In the genomic region with DNA sequence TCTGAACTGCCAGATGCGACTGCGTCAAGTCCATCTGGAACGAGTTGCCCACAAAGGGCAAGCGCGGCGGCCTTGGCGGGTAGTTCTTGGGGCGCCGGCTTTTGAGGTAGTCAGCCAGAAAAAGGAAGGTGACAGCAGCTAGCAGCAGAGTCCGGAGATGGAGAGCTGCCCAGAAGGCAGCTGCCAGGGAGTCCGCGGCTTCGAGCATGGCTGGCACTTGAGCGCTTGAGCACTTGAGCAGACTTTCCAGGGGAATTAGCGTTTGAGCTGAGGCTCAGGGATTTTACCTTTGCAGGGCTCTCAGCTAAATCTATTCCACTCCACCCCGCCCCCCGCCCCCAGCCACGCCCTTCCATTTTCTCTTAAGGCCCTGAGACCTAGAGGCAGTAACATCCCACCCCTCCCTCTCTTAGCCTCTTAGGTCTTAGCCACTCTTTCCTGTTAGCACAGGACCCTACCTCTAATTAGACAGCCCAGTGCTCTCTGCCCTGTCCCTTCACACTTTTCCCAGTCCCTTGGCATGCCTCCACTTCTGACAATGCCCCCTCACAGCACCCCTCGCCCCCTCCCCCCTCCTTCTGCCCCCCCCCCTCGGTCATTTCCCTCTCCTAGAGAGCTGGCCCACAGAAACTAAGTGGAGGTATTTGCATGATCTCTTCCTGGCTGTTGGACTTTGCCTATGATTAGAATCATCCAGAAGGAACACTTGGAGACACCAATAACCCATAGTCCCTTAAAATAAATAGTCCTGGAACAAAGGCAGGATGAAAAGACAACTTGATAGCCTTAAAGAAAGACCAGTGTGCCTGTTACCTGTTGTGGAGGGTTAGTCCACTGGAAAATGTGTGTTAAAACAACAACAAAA, we compare ENCODE assay signal across 8 mouse cellular contexts. TPM values are rescaled to one million over a fixed set of nuclear protein-coding genes. Genes with fewer than 3 reads are reported as not detected.
DNase-seq lines count a peak whose midpoint lies in the region.

Cyp2j13 (minus strand) TSS at position 286 of the 865 bp plus-strand sequence.

- peak within 1 kb of the TSS; percentile 44 for H3K4me3 ChIP-seq in limb, embryonic 10.5 days

- peak within 1 kb of the TSS; percentile 72 for H3K27ac ChIP-seq in limb, embryonic 10.5 days

- H3K27me3 ChIP-seq in limb, embryonic 10.5 days (ENCODE audit: low read depth, poor library complexity, severe bottlenecking): no peaks in the 10 kb centered on the region

- 7% methylated on average over 20 of the region's 20 CpGs for WGBS in limb, embryonic 10.5 days

- peaks cover 12% of the 10 kb centered on the region for H3K4me1 ChIP-seq in limb, embryonic 10.5 days

- H3K36me3 ChIP-seq in limb, embryonic 10.5 days: no peaks in the 10 kb centered on the region

- peak; percentile 17 to 45 for DNase-seq in left cerebral cortex, adult 18-20 months (ENCODE audit: low spot score in 2 of 2)
- no peak for DNase-seq in left cerebral cortex, adult 11 months (ENCODE audit: low spot score)
- peak; percentile 79 to 87 for DNase-seq in cerebellum, postnatal 25 days
- peak; percentile 19 to 45 for DNase-seq in gastrocnemius, postnatal 4 days (ENCODE audit: low spot score in 2 of 2)
- peak; percentile 8 for DNase-seq in kidney, adult 11 months
- DNase-seq in limb, embryonic 10.5 days (ENCODE audit: low spot score): peak; percentile 67
- peak; percentile 25 for DNase-seq in right cerebral cortex, postnatal 14 days
- DNase-seq in liver: no peak

- no peaks in the 10 kb centered on the region for H3K9me3 ChIP-seq in limb, embryonic 10.5 days (replicated peaks)

RNA-seq across cellular contexts. Expression of gene Cyp2j13, which starts in this region (rescaled TPM):
- 1 to 10 TPM; 1.5 to 1.9 TPM for total RNA-seq in left cerebral cortex, adult 18-20 months (2021)
- total RNA-seq in gastrocnemius, postnatal 4 days (2021): not detected
- polyA plus RNA-seq in limb, embryonic 10.5 days (2016; fragmentation: Nextera tagmentation; extraction: Ambion mirVana): not detected in 2 replicates

Comparison
In these comparisons a context has a peak if more than half of its experiments do, and no peak if none do; other contexts are left out.
1. DNase-seq: peak in left cerebral cortex, adult 18-20 months (2 of 2), cerebellum, postnatal 25 days (2 of 2), kidney, adult 11 months (single experiment) and right cerebral cortex, postnatal 14 days (single experiment); none in left cerebral cortex, adult 11 months (single experiment) and liver (single experiment).
2. Peak in DNase-seq in gastrocnemius, postnatal 4 days; RNA of the gene not detected or under 1 TPM.
3. Peak in DNase-seq, H3K4me3 ChIP-seq and H3K27ac ChIP-seq in limb, embryonic 10.5 days; RNA of the gene not detected or under 1 TPM.